Mouse (Mus musculus) ovary, postnatal 10 days (tissue): Measurements from ENCODE around the gene Sept9.

ENCODE experiments used
- DNase-seq: peaks from one replicate; pipeline ENCODE4 v3.0.0; 2022; ENCODE audit warnings: low spot score

The Sept9 gene

GRCm38 (mm10) chr11:117221182-117221581, 21.7 kb downstream of the Sept9 start:
- no peak for DNase-seq

- DNase-seq: no peak
Measured at GRCm38 (mm10) chr11:117222899-117223298, 23.4 kb downstream of the Sept9 start.

GRCm38 (mm10) chr11:117224804-117225203, 25.3 kb downstream of the Sept9 start:
- DNase-seq: no peak

DNA sequence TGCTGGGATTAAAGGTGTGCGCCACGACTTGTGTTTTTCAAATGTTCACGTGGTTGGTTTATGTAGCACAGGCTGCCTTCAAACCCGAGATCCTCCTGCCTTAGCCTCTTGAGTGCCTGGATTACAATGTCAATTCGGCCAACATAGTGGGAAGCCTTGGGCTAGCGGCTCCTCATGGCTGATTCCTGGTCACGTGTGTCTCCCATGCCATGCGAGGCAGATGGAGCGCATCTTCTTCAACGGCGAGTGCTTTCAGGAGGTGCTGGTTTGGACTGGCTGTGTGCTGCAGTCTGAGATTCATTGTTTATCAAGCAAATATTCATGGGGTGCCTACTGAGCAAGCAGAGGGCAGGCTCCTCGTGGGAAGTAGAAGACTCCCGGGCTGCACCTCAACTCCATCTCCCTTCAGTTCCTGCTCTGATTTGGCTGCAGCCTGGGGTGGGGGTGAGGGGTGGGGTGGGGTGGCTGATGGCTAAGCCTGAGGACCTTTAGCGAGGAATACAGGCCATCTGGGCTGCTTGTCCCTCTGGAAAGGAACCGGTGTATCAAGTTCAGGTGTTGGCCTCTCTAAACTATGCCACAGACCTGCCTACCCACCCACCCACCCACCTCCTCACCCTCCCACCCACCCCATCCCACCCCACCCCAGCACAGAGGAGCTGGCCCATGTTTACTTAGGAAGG, 26.2 kb downstream of the Sept9 start:
- DNase-seq: no peak

DNA sequence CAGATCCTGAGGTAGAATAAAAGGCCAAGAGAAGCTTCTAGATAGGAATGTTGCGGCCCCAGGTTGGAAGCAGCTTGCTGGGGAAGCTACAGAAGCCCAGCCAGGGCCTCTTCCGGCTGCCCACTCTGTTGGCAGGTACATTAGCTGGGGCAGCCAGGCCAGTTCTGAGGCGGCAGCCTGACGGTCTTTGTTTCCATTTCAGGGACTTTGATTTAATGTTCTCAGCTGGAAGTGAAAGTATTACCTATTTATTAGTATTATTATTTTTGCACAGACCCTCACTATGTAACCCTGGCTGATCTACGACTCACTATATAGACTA, 26.7 kb downstream of the Sept9 start:
- DNase-seq: no peak

DNA sequence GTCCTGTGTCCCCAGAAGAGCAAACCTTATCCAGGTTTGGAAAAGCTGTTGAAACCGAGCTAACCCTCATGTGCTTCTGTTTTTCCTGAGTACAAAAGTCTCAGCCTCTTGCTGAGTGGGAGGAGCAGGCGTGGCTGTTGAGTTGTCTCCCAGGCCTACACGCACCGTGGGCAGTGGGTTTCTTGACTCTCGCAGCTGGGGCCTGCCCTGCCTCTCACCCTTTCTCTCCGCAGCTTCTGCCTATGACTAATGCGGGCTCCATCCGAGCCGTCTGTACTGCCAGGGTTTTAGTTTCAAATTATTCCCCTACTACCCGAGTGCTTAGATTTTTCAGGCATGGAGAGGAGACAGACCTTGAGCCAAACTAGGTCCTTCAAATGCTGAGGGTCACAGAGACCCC, 28.7 kb downstream of the Sept9 start:
- no peak for DNase-seq

- DNase-seq: no peak
Measured at GRCm38 (mm10) chr11:117231551-117231950, 32.1 kb downstream of the Sept9 start.

GRCm38 (mm10) chr11:117232032-117232431, 32.6 kb downstream of the Sept9 start:
- DNase-seq: no peak

DNA sequence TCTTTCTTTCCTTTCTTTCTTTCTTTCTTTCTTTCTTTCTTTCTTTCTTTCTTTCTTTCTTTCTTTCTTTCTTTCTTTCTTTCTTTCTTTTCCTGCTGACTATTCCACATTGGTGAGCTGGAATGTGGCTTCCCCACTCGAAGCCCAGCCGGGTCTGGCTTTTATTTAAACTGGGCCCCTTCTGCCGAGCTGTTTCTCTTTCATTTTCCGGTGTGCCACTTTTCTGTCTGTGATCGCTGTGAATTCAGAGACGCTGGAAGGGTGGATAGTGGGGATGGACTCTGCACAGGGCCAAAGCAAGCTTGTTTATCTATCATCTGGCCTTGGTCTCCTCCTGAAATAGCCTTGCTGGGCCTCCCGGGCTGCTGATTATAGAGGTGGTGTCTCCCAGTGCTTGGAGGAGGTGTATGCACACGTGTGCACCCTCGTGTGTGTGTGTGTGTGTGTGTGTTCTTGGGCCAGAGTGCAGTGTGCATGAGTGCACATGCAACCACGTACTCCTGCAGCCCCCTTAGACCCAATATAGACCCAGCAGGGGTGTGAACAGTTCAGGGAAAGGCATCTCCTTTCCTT, 33.5 kb downstream of the Sept9 start:
- no peak for DNase-seq

- DNase-seq: no peak
Measured at GRCm38 (mm10) chr11:117233818-117234217, 34.4 kb downstream of the Sept9 start.

- DNase-seq: no peak
Measured at GRCm38 (mm10) chr11:117235086-117235897, 35.8 kb downstream of the Sept9 start.

GRCm38 (mm10) chr11:117235898-117236459, 36.5 kb downstream of the Sept9 start:
- DNase-seq: no peak

GRCm38 (mm10) chr11:117238169-117238568, 38.7 kb downstream of the Sept9 start:
- DNase-seq: peak; percentile 96

GRCm38 (mm10) chr11:117239617-117240016, 40.2 kb downstream of the Sept9 start:
- DNase-seq: no peak

GRCm38 (mm10) chr11:117240322-117240721, 40.9 kb downstream of the Sept9 start:
- no peak for DNase-seq

DNA sequence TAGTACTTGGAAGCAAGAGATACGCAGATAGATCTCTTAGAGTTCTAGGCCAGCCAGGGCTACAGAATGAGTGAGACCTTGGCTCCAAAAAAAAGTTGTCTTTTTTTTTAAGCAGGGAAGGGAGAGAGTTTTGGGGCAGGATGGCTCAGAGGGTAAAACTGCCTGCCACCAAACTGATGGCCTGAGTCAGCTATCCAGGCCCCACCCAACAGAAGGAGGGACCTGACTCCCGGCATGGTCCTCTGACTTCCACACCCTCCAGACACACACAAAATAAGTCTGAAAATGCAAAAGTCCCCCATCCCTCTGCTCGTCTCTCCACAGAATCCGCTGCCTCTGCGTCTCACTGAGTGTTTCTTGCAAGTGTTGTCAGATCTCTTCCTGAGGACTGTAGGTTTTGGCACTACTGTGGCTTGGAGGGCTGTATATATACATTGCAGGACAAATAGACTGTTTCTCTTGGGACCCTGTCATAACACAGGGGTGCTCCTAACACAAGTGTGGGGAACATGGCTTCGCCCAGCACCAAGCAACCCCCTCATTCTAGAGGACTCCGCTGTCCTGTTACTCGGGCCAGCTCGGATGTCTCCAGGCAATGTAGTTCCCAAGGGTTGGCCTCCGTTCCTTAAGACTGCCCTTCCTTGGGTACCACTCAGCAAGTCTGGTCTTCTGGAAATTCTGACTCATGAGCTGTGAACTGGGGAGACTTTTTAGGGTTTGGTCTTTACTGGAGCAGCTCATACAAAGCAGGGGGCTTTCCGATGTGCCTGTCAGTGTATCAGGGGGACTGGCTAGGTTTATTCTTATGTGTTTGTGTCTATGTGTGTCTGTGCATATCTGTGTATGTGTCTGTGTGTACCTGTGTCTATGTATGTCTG, 41.6 kb downstream of the Sept9 start:
- DNase-seq: no peak

GRCm38 (mm10) chr11:117242339-117243084, 43.1 kb downstream of the Sept9 start:
- DNase-seq: no peak

DNA sequence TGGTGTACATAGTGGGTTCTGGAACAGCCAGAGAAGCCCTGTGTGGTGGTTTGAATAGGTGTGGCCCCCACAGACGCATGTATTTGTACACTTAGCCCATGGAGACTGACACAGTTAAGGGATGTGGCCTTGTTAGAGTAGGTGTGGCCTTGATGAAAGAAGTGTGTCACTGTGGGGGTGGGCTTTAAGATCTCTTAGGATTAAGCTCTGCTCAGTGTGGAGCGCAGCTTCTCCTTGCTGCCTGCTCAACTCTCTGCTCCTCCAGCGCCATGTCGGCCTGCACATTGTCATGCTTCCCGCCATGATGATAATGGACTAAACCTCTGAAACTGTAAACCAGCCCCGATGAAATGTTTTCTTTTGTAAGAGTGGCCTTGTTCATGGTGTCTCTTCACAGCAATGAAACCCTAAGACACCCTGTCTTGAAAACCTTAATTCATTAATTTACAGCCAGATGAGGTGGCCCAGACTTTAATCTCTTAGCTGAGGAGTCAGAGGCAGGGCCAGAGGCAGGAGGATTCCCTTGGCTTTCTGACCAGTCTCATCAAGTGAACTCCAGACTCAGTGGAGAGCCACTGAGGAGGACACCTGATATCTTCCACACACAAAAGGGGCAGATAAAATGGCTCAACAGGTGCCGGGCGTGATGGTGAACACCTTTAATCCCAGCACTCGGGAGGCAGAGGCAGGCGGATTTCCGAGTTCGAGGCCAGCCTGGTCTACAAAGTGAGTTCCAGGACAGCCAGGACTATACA, 44.3 kb downstream of the Sept9 start:
- DNase-seq: no peak

DNA sequence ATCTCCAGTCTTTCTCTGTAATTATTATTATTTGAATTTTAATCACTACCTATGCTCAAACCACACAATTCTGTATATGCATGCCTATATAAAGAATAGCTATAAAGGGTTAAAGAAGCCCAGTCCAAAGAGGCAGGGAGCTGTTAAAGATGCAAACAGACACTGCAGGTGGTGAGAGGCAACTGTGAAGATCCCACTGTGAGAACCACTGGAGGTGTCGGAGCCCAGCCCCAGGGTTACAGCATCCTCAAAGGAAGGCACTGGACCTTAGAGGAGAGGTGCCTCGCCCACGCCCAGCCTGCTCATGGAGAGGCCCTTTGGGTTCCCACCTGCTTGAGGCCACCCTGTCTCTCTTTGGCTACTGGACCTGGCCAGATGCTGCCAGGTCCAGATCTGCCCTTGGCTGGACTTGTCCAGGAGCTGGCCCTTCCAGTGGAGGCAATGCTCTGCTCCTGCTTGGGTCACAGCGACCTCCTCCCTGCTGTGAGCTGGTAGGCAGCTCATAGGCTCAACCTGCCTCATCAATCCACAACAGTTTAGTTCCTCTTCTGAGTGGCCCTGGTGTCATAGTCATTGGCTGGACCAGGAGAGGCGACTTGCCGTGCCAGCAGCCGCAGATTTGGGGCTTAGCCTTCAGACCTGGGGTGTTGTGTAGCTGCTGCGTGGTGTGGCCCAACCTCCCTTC, 45.7 kb downstream of the Sept9 start:
- no peak for DNase-seq

- no peak for DNase-seq
Measured at GRCm38 (mm10) chr11:117245846-117246245, 46.4 kb downstream of the Sept9 start.
